Mouse (Mus musculus): ENCODE measurements at regions not wholly inside any gene's neighbourhood (a gene's known extent, or its start where the extent isn't known, plus 50 kb on each side); places are given as distances from the start of the nearest gene placed in this dataset.

- WGBS: 91% methylated on average over 9 of the region's 9 CpGs
Observed at GRCm38 (mm10) chr8:92732229-92732628, 58.1 kb downstream of the Irx6 start.

GRCm38 (mm10) chr8:92735646-92736045 lies 61.6 kb downstream of the Irx6 start:
- 13% methylated on average over 9 of the region's 9 CpGs for WGBS
- no peaks in the 10 kb centered on the region for H3K9me3 ChIP-seq
- 0 out of 2 replicates have a peak, but pooled peaks cover 4% of the 10 kb centered on the region for H3K4me1 ChIP-seq
- H3K27me3 ChIP-seq: peaks cover 15% of the 10 kb centered on the region; the same call in 1 of the 2 replicates
- H3K4me3 ChIP-seq: no peak overlapping the region
- H3K9ac ChIP-seq (replicated peaks): no peak overlapping the region
- no peak for ATAC-seq (replicated peaks)
- H3K4me2 ChIP-seq (replicated peaks): no peak overlapping the region
- H3K36me3 ChIP-seq: no peaks in the 10 kb centered on the region
- no peak overlapping the region for H3K27ac ChIP-seq (replicated peaks)

More at GRCm38 (mm10) chr8:92732229-92732628, 58.1 kb downstream of the Irx6 start:
- H3K4me2 ChIP-seq (replicated peaks): no peak overlapping the region
- H3K4me3 ChIP-seq: no peak overlapping the region
- no peak for ATAC-seq (replicated peaks)
- H3K9me3 ChIP-seq: no peaks in the 10 kb centered on the region
- peaks cover 11% of the 10 kb centered on the region; the same call in 1 of the 2 replicates for H3K27me3 ChIP-seq
- no peaks in the 10 kb centered on the region for H3K36me3 ChIP-seq
- H3K27ac ChIP-seq (replicated peaks): no peak overlapping the region
- no peaks in the 10 kb centered on the region for H3K4me1 ChIP-seq
- no peak overlapping the region for H3K9ac ChIP-seq (replicated peaks)

- no peak overlapping the region for H3K4me2 ChIP-seq (replicated peaks)
- H3K9ac ChIP-seq (replicated peaks): no peak overlapping the region
- no peak overlapping the region for H3K27ac ChIP-seq (replicated peaks)
- no peaks in the 10 kb centered on the region for H3K36me3 ChIP-seq
- H3K4me3 ChIP-seq: no peak overlapping the region
- no peak for ATAC-seq (replicated peaks)
- peaks cover 15% of the 10 kb centered on the region; the same call in 1 of the 2 replicates for H3K27me3 ChIP-seq
- no peaks in the 10 kb centered on the region for H3K9me3 ChIP-seq
- H3K4me1 ChIP-seq: peaks cover 9% of the 10 kb centered on the region
- WGBS: 14% methylated on average over 1 of the region's 1 CpGs
Observed at GRCm38 (mm10) chr8:92738080-92738479, 64.0 kb downstream of the Irx6 start.

GRCm38 (mm10) chr8:92740286-92740808 lies 66.3 kb downstream of the Irx6 start:
- Histone ChIP-seq H3K9me3 (no peaks in the 10 kb centered on the region), H3K36me3 (no peaks in the 10 kb centered on the region), H3K4me3 (no peak overlapping the region), H3K27me3 (peaks cover 9% of the 10 kb centered on the region; the same call in 1 of the 2 replicates), H3K9ac (replicated peaks) (no peak overlapping the region), H3K4me2 (replicated peaks) (no peak overlapping the region), H3K4me1 (peaks cover 12% of the 10 kb centered on the region), H3K27ac (replicated peaks) (no peak overlapping the region)
- no peak for ATAC-seq (replicated peaks)
- 53% methylated on average over 9 of the region's 9 CpGs for WGBS

- no peak for ATAC-seq (replicated peaks)
- H3K4me2 ChIP-seq (replicated peaks): no peak overlapping the region
- no peak overlapping the region for H3K9ac ChIP-seq (replicated peaks)
- no peaks in the 10 kb centered on the region for H3K36me3 ChIP-seq
- H3K4me3 ChIP-seq: no peak overlapping the region
- H3K27ac ChIP-seq (replicated peaks): no peak overlapping the region
- no peaks in the 10 kb centered on the region for H3K9me3 ChIP-seq
- peaks cover 12% of the 10 kb centered on the region for H3K4me1 ChIP-seq
- H3K27me3 ChIP-seq: peaks cover 4% of the 10 kb centered on the region; the same call in 1 of the 2 replicates
- WGBS: 87% methylated on average over 3 of the region's 3 CpGs
Observed at GRCm38 (mm10) chr8:92741836-92742235, 67.7 kb downstream of the Irx6 start.

- H3K36me3 ChIP-seq: no peaks in the 10 kb centered on the region
- no peak for ATAC-seq (replicated peaks)
- 0 out of 2 replicates have a peak overlapping the region, but pooled peaks have one; percentile 17 for H3K27ac ChIP-seq (replicated peaks)
- WGBS: 19% methylated on average over 12 of the region's 12 CpGs
- H3K4me2 ChIP-seq (replicated peaks): no peak overlapping the region
- no peaks in the 10 kb centered on the region for H3K9me3 ChIP-seq
- H3K4me1 ChIP-seq: peaks cover 17% of the 10 kb centered on the region
- no peak overlapping the region for H3K9ac ChIP-seq (replicated peaks)
- H3K27me3 ChIP-seq: no peaks in the 10 kb centered on the region
- no peak overlapping the region for H3K4me3 ChIP-seq
Observed at GRCm38 (mm10) chr8:92743108-92743507, 69.0 kb downstream of the Irx6 start.

- no peak for ATAC-seq (replicated peaks)
- no peak overlapping the region for H3K4me3 ChIP-seq
- H3K27ac ChIP-seq (replicated peaks): no peak overlapping the region
- H3K36me3 ChIP-seq: no peaks in the 10 kb centered on the region
- peaks cover 16% of the 10 kb centered on the region for H3K4me1 ChIP-seq
- no peaks in the 10 kb centered on the region for H3K9me3 ChIP-seq
- no peak overlapping the region for H3K9ac ChIP-seq (replicated peaks)
- 59% methylated on average over 7 of the region's 7 CpGs for WGBS
- H3K27me3 ChIP-seq: no peaks in the 10 kb centered on the region
- no peak overlapping the region for H3K4me2 ChIP-seq (replicated peaks)
Observed at GRCm38 (mm10) chr8:92747086-92747485, 73.0 kb downstream of the Irx6 start.

GRCm38 (mm10) chr8:92747951-92748350 lies 73.9 kb downstream of the Irx6 start:
- 28% methylated on average over 6 of the region's 6 CpGs for WGBS
- H3K9me3 ChIP-seq: no peaks in the 10 kb centered on the region
- peaks cover 13% of the 10 kb centered on the region for H3K4me1 ChIP-seq
- H3K4me3 ChIP-seq: no peak overlapping the region
- H3K36me3 ChIP-seq: no peaks in the 10 kb centered on the region
- no peak overlapping the region for H3K9ac ChIP-seq (replicated peaks)
- no peak overlapping the region for H3K4me2 ChIP-seq (replicated peaks)
- ATAC-seq (replicated peaks): 0 out of 2 replicates have a peak, but pooled peaks have one; percentile 16
- no peaks in the 10 kb centered on the region for H3K27me3 ChIP-seq
- H3K27ac ChIP-seq (replicated peaks): no peak overlapping the region

GRCm38 (mm10) chr8:92759848-92760247 lies 67.2 kb upstream of the Mmp2 start:
- Histone ChIP-seq H3K4me2 (replicated peaks) (no peak overlapping the region), H3K9me3 (no peaks in the 10 kb centered on the region), H3K9ac (replicated peaks) (no peak overlapping the region), H3K27me3 (no peaks in the 10 kb centered on the region), H3K4me1 (0 out of 2 replicates have a peak, but pooled peaks cover 4% of the 10 kb centered on the region), H3K4me3 (no peak overlapping the region), H3K36me3 (no peaks in the 10 kb centered on the region), H3K27ac (replicated peaks) (no peak overlapping the region)
- WGBS: 87% methylated on average over 3 of the region's 3 CpGs
- ATAC-seq (replicated peaks): no peak

- no peak overlapping the region for H3K9ac ChIP-seq (replicated peaks)
- no peak overlapping the region for H3K4me2 ChIP-seq (replicated peaks)
- H3K9me3 ChIP-seq: no peaks in the 10 kb centered on the region
- ATAC-seq (replicated peaks): no peak
- no peak overlapping the region for H3K27ac ChIP-seq (replicated peaks)
- H3K4me1 ChIP-seq: 0 out of 2 replicates have a peak, but pooled peaks cover 4% of the 10 kb centered on the region
- WGBS: 95% methylated on average over 6 of the region's 6 CpGs
- no peak overlapping the region for H3K4me3 ChIP-seq
- H3K36me3 ChIP-seq: no peaks in the 10 kb centered on the region
- no peaks in the 10 kb centered on the region for H3K27me3 ChIP-seq
Observed at GRCm38 (mm10) chr8:92760933-92761332, 66.2 kb upstream of the Mmp2 start.

GRCm38 (mm10) chr8:92761959-92762600 lies 65.0 kb upstream of the Mmp2 start:
- no peak overlapping the region for H3K9ac ChIP-seq (replicated peaks)
- H3K36me3 ChIP-seq: no peaks in the 10 kb centered on the region
- H3K4me1 ChIP-seq: 0 out of 2 replicates have a peak, but pooled peaks cover 4% of the 10 kb centered on the region
- H3K27me3 ChIP-seq: no peaks in the 10 kb centered on the region
- no peak overlapping the region for H3K4me3 ChIP-seq
- H3K27ac ChIP-seq (replicated peaks): no peak overlapping the region
- 14% methylated on average over 18 of the region's 18 CpGs for WGBS
- no peak for ATAC-seq (replicated peaks)
- H3K9me3 ChIP-seq: no peaks in the 10 kb centered on the region
- peak overlapping the region; percentile 2; the same call in 1 of the 2 replicates for H3K4me2 ChIP-seq (replicated peaks)

GRCm38 (mm10) chr8:92771856-92772650 lies 55.0 kb upstream of the Mmp2 start:
- no peak for ATAC-seq (replicated peaks)
- H3K4me1 ChIP-seq: peaks cover 5% of the 10 kb centered on the region; the same call in 1 of the 2 replicates
- 0 out of 2 replicates have a peak overlapping the region, but pooled peaks have one; percentile 18 for H3K4me2 ChIP-seq (replicated peaks)
- no peaks in the 10 kb centered on the region for H3K27me3 ChIP-seq
- H3K4me3 ChIP-seq: no peak overlapping the region
- no peak overlapping the region for H3K27ac ChIP-seq (replicated peaks)
- H3K36me3 ChIP-seq: no peaks in the 10 kb centered on the region
- no peaks in the 10 kb centered on the region for H3K9me3 ChIP-seq
- 61% methylated on average over 14 of the region's 14 CpGs for WGBS
- no peak overlapping the region for H3K9ac ChIP-seq (replicated peaks)

Data from forebrain, embryonic 15.5 days (tissue).